ENCODE assay signal across 11 mouse cellular contexts in the genomic region with DNA sequence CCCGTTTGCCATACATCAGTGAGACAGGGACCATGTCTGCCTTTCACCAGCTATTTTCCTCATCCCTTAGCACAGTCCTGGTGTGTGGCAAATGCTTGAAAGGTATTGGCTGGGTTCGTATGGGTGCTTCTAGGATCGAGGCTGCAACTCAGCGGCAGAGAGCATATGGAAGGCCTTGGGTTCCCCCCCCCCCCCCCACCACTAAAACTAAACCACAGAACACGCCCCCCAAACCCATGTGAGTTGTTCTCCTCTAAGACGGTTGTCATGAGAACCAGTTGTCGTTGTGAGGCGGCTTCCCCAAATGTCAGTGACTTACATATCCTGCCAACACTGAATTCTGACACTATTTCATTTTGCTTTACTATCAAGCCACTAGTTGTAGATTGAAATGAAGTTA. TPM values are rescaled to one million over a fixed set of nuclear protein-coding genes. Genes with fewer than 3 reads are reported as not detected.
DNase-seq lines count a peak whose midpoint lies in the region; ATAC-seq and TF ChIP-seq lines count a peak whose summit lies in the region.
"Had no signal": no experiment of that assay in that cellular context is flagged by ENCODE, and none has a peak within 500 bp of the region (broad histone marks: within the 10 kb centered on the region; RNA-seq: fewer than 3 reads in every experiment).

No protein-coding gene starts in this region.

- peaks cover 12% of the 10 kb centered on the region for H3K4me1 ChIP-seq in hindbrain, embryonic 16.5 days (ENCODE audit: control insufficient read depth, insufficient read depth, low read depth, low read length)
- no peaks in the 10 kb centered on the region for H3K4me1 ChIP-seq in hindbrain, embryonic 11.5 days (replicated peaks; ENCODE audit: control insufficient read depth, insufficient read depth, low read length)
- peaks cover 2% of the 10 kb centered on the region; the same call in 1 of the 2 replicates for H3K4me1 ChIP-seq in forebrain, embryonic 14.5 days (ENCODE audit: control insufficient read depth, insufficient read depth, low read length)
- peaks cover 51% of the 10 kb centered on the region for H3K4me1 ChIP-seq in olfactory bulb, adult 2 months (ENCODE audit: control insufficient read depth, insufficient read depth, low read length)

- H3K4me2 ChIP-seq in hindbrain, embryonic 16.5 days (ENCODE audit: low read length), result no peak overlapping the region
- no peak overlapping the region for H3K4me2 ChIP-seq in hindbrain, embryonic 11.5 days (replicated peaks; ENCODE audit: low read depth, low read length)
- H3K4me2 ChIP-seq in forebrain, embryonic 14.5 days (ENCODE audit: low read length), result no peak overlapping the region
- H3K4me2 ChIP-seq: heart, embryonic 11.5 days had no signal

- no peak overlapping the region for H3K4me3 ChIP-seq in hindbrain, embryonic 16.5 days (ENCODE audit: low read length)
- H3K4me3 ChIP-seq in hindbrain, embryonic 11.5 days (ENCODE audit: low read depth, low read length), result no peak overlapping the region
- no peak overlapping the region for H3K4me3 ChIP-seq in forebrain, embryonic 14.5 days (ENCODE audit: low read depth, low read length)
- no peak overlapping the region for H3K4me3 ChIP-seq in olfactory bulb, adult 2 months (ENCODE audit: insufficient read depth, low read depth, low read length)

- H3K27ac ChIP-seq in hindbrain, embryonic 16.5 days (ENCODE audit: low read depth, low read length), result 0 out of 2 replicates have a peak overlapping the region, but pooled peaks have one; percentile 36
- no peak overlapping the region for H3K27ac ChIP-seq in hindbrain, embryonic 11.5 days (ENCODE audit: low read depth, low read length)
- H3K27ac ChIP-seq in forebrain, embryonic 14.5 days (ENCODE audit: low read depth, low read length), result peak overlapping the region; percentile 24; the same call in 1 of the 2 replicates
- H3K27ac ChIP-seq in olfactory bulb, adult 2 months (ENCODE audit: insufficient read depth, low read depth, low read length), result peak overlapping the region; percentile 58; the same call in 1 of the 2 replicates

- no peak for DNase-seq in hindbrain, embryonic 11.5 days (ENCODE audit: low spot score)
- DNase-seq in CD4-positive, CD25-positive, alpha-beta regulatory T cell, adult 2 months (ENCODE audit: low read depth, low spot score), result peak; percentile 83
- DNase-seq in forebrain, embryonic 14.5 days (ENCODE audit: low spot score), result peak; percentile 60
- DNase-seq in urinary bladder, adult 2 months (ENCODE audit: low spot score), result no peak
- DNase-seq in kidney, adult 8-10 months, result no peak
- no peak for DNase-seq in lung, postnatal 10 days
- DNase-seq: liver; lung, postnatal 4 days had no signal

- no peak for TF ChIP-seq CTCF in olfactory bulb, adult 2 months (IDR thresholded peaks at IDR 0.05; ENCODE audit: insufficient read depth, low read depth, low read length)

- H3K9me3 ChIP-seq in hindbrain, embryonic 16.5 days (ENCODE audit: control insufficient read depth, low read length), result no peaks in the 10 kb centered on the region
- H3K9me3 ChIP-seq in hindbrain, embryonic 11.5 days (ENCODE audit: control insufficient read depth, low read length), result no peaks in the 10 kb centered on the region
- H3K9me3 ChIP-seq in forebrain, embryonic 14.5 days (replicated peaks; ENCODE audit: control insufficient read depth, low read length), result no peaks in the 10 kb centered on the region

- no peak overlapping the region for H3K9ac ChIP-seq in hindbrain, embryonic 16.5 days (ENCODE audit: low read depth, low read length)
- no peak overlapping the region for H3K9ac ChIP-seq in hindbrain, embryonic 11.5 days (ENCODE audit: low read depth, low read length)
- no peak overlapping the region for H3K9ac ChIP-seq in forebrain, embryonic 14.5 days (ENCODE audit: low read length)

- no peaks in the 10 kb centered on the region for H3K27me3 ChIP-seq in hindbrain, embryonic 16.5 days (replicated peaks; ENCODE audit: control insufficient read depth, insufficient read depth, low read length)
- no peaks in the 10 kb centered on the region for H3K27me3 ChIP-seq in hindbrain, embryonic 11.5 days (ENCODE audit: control insufficient read depth, insufficient read depth, low read length)
- H3K27me3 ChIP-seq in forebrain, embryonic 14.5 days (replicated peaks; ENCODE audit: control insufficient read depth, insufficient read depth, low read length), result no peaks in the 10 kb centered on the region

- WGBS in hindbrain, embryonic 16.5 days, result 49% methylated on average over 8 of the region's 8 CpGs
- WGBS in hindbrain, embryonic 11.5 days, result 67% methylated on average over 8 of the region's 8 CpGs
- 53% methylated on average over 8 of the region's 8 CpGs for WGBS in forebrain, embryonic 14.5 days
- WGBS in olfactory bulb, adult 2 months, result 35% methylated on average over 8 of the region's 8 CpGs

- H3K36me3 ChIP-seq in hindbrain, embryonic 16.5 days (ENCODE audit: control insufficient read depth, insufficient read depth, low read length), result no peaks in the 10 kb centered on the region
- no peaks in the 10 kb centered on the region for H3K36me3 ChIP-seq in hindbrain, embryonic 11.5 days (ENCODE audit: control insufficient read depth, insufficient read depth, low read length)
- no peaks in the 10 kb centered on the region for H3K36me3 ChIP-seq in forebrain, embryonic 14.5 days (ENCODE audit: control insufficient read depth, insufficient read depth, low read length)

- peak; percentile 46 for ATAC-seq in hindbrain, embryonic 16.5 days
- ATAC-seq in hindbrain, embryonic 11.5 days (ENCODE audit: low FRiP score), result no peak
- ATAC-seq in forebrain, embryonic 14.5 days, result peak; percentile 37; the same call in 1 of the 2 replicates

- TF ChIP-seq POLR2A in olfactory bulb, adult 2 months (IDR thresholded peaks at IDR 0.05; ENCODE audit: insufficient read depth, low read depth, low read length), result no peak

RNA-seq across cellular contexts. Expression of a gene that starts 24.9 kb away (rescaled TPM):
- polyA plus RNA-seq in hindbrain, embryonic 16.5 days (2015; fragmentation: Nextera tagmentation; extraction: Ambion mirVana), result 26.4 and 27.2 TPM in 2 replicates
- 2.4 and 3.6 TPM in 2 replicates for polyA plus RNA-seq in hindbrain, embryonic 11.5 days (2014; fragmentation: Nextera tagmentation; extraction: Ambion mirVana)
- 12.4 and 18.4 TPM in 2 replicates for polyA plus RNA-seq in forebrain, embryonic 14.5 days (2014; fragmentation: Nextera tagmentation; extraction: Ambion mirVana)
- 72.6 TPM in 1 of 2 replicates, not detected in the other for polyA plus RNA-seq in olfactory bulb, adult 2 months (2012; ENCODE audit: insufficient read depth, insufficient read length, low replicate concordance, missing spikeins)
- polyA plus RNA-seq in urinary bladder, adult 2 months (2012; rRNA removed), result 0.95 and 2.0 TPM in 2 replicates

Comparison
In these comparisons a context has a peak if more than half of its experiments do, and no peak if none do; other contexts are left out.
1. DNase-seq: peak in CD4-positive, CD25-positive, alpha-beta regulatory T cell, adult 2 months (single experiment) and forebrain, embryonic 14.5 days (single experiment); none in hindbrain, embryonic 11.5 days (single experiment), urinary bladder, adult 2 months (single experiment), kidney, adult 8-10 months (0 of 2) and lung, postnatal 10 days (single experiment).